Mouse (Mus musculus): ENCODE results near the gene Ly75.

- TF ChIP-seq HCFC1 (IDR thresholded peaks at IDR 0.05; ENCODE audit: low read depth, low read length) (no peak), CTCF (IDR thresholded peaks at IDR 0.05 in 2 of 3, conservative IDR thresholded peaks at IDR 0.05 in 1 of 3; ENCODE audit: control insufficient read depth in 1 of 3, insufficient read depth in 1 of 3, low read depth in 2 of 3, low read length in 3 of 3, poor library complexity in 1 of 3, severe bottlenecking in 1 of 3) (no peak)
These were observed 9.2 kb upstream of the Ly75 start for GRCm38 (mm10) chr2:60392286-60392685.

Data from MEL (cell line).